In genomic region chr1:91249564-91250414, GRCm38 (mm10) we compare ENCODE assay signal across 8 mouse cellular contexts. TPM values are rescaled to one million over a fixed set of nuclear protein-coding genes. Genes with fewer than 3 reads are reported as not detected.
A peak's percentile ranks its signal among the peaks of the same experiment; 100 is the strongest.
DNase-seq lines count a peak whose midpoint lies in the region; ATAC-seq lines count a peak whose summit lies in the region.

Gene Ube2f (plus strand): TSS chr1:91250304.

- peak; percentile 98 to 99 for ATAC-seq in hematopoietic stem cell, adult 5-6 weeks (replicated peaks in 1 of 2; ENCODE audit: insufficient read depth in 1 of 2, low FRiP score in 2 of 2, low TSS enrichment in 1 of 2, low read depth in 1 of 2, poor library complexity in 2 of 2, severe bottlenecking in 2 of 2)
- ATAC-seq in lung, embryonic 16.5 days (ENCODE audit: low read depth): peak; percentile 100

- H3K27me3 ChIP-seq in lung, embryonic 16.5 days (ENCODE audit: control insufficient read depth, insufficient read depth, low read depth, low read length): no peaks in the 10 kb centered on the region

- peak; percentile 99 for DNase-seq in MEL-GATA-1-ER (ENCODE audit: extremely low read depth, low read depth)
- DNase-seq in cerebellum, adult 8-10 months: peak; percentile 91
- peak; percentile 98 for DNase-seq in forelimb bud, embryonic 11.5 days (ENCODE audit: low read depth, low spot score)
- DNase-seq in layer of hippocampus, adult 9-10 months (ENCODE audit: low spot score): peak; percentile 90
- peak; percentile 60 for DNase-seq in ovary, postnatal 10 days (ENCODE audit: low spot score)
- DNase-seq in thymus, postnatal 10 days (ENCODE audit: low spot score in 2 of 2): peak; percentile 81 to 82

- H3K4me2 ChIP-seq in lung, embryonic 16.5 days (ENCODE audit: low read depth, low read length): peak within 1 kb of the TSS; percentile 94

- peak within 1 kb of the TSS; percentile 98 for H3K4me3 ChIP-seq in lung, embryonic 16.5 days (ENCODE audit: low read length)

- WGBS in lung, embryonic 16.5 days: under 1% methylated on average over 43 of the region's 43 CpGs

- peak within 1 kb of the TSS; percentile 78 for H3K27ac ChIP-seq in lung, embryonic 16.5 days (ENCODE audit: low read length)

- peaks cover 18% of the 10 kb centered on the region for H3K4me1 ChIP-seq in lung, embryonic 16.5 days (replicated peaks; ENCODE audit: control insufficient read depth, insufficient read depth, low read length)

- peaks cover 4% of the 10 kb centered on the region; the same call in 1 of the 2 replicates for H3K36me3 ChIP-seq in lung, embryonic 16.5 days (ENCODE audit: control insufficient read depth, insufficient read depth, low read length)

- peak within 1 kb of the TSS; percentile 95 for H3K9ac ChIP-seq in lung, embryonic 16.5 days (ENCODE audit: low read length)

- H3K9me3 ChIP-seq in lung, embryonic 16.5 days (ENCODE audit: control insufficient read depth, low read length): no peaks in the 10 kb centered on the region

RNA-seq across cellular contexts. Expression of gene Ube2f, which starts in this region (rescaled TPM):
- 40.9 and 43.0 TPM in 2 replicates for total RNA-seq in hematopoietic stem cell, adult 5-6 weeks (2017)
- polyA plus RNA-seq in lung, embryonic 16.5 days (2015; fragmentation: Nextera tagmentation; extraction: Ambion mirVana): 60.8 and 65.7 TPM in 2 replicates

Comparison
In these comparisons a context has a peak if more than half of its experiments do, and no peak if none do; other contexts are left out.
1. Peak in every context shown above with its lines: DNase-seq, ATAC-seq, H3K4me3 ChIP-seq and H3K27ac ChIP-seq.